Mouse (Mus musculus): Measurements from ENCODE around the gene Mafk.
"Not testable (repeated sequence)": the region's sequence is repeated elsewhere in the genome, so short reads cannot be mapped to it uniquely, and the experiment has no call there.

Mafk gene

DNA sequence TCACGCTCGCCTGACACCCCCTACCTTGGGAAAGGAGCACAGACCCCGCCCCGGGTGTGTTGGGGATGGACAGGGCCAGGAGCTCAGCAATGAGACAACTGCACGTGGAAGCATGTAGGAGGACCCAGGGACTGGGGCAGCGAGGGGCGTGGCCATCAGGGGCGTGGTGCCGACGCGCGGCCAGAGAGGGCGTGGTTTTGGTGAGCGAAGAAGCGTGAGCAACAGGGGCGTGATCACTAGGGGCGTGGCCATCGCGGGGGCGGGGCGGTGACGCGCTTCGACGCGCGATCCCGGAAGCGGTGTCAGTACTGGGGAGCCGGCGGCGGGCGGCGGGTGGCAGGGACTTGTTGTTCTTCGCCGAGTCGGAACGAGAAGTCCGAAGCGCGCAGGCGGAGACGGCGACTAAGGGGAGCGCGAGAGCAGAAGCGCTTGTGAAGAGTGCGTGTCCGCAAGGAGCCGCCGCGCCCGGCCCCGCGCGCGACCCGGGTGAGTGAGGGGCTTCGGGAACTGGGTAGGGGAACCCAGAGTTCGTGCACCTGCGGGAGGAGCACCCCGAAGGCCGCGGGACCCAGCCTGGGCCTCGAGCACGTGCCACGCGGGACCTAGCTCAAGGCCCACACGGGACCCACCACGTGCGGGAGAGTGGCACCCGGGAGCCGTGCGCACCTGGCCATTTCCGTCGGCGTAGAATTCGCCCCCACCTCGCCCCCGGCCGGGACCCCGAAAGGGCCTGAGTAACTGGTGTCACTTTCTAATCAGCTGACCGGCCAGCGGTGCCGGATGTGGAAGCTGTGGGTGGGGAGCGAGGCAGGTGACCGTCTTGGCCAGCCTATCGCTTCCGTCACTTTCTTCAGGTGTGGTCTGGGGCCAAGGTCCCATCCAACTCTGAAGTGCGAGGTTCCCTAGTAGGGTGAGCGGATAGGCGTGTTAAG, at the start of gene Mafk:
TSS of gene Mafk (plus strand) at position 287 of the 932 bp plus-strand sequence.
- no peak for DNase-seq (ENCODE audit: extremely low read depth, low read depth, low spot score)

- not testable (repeated sequence) for DNase-seq (ENCODE audit: extremely low read depth, low read depth, low spot score)
Observed at GRCm38 (mm10) chr5:139742640-139743039, 48.7 kb upstream of the Mafk start.

DNA sequence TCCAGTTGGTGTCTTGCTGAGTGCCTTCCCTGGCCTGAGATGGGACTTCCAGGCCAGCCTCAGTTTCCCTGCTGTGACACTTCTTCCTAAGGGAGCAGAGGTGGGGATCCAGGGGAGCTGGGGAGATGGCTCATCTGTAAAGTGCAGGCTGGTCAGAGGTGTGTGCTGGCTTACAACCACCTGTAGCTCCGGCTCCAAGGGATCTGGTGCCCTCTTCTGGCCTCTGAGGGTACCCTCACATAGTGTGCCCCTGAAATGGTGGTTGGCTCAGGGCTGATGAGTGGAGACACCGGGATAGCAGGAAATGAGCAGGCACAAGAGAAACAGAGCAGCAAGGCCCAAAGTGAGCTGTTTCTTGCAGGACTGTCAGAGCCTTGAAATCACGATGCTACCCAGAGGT, 45.5 kb upstream of the Mafk start:
- DNase-seq (ENCODE audit: extremely low read depth, low read depth, low spot score) = no peak

DNA sequence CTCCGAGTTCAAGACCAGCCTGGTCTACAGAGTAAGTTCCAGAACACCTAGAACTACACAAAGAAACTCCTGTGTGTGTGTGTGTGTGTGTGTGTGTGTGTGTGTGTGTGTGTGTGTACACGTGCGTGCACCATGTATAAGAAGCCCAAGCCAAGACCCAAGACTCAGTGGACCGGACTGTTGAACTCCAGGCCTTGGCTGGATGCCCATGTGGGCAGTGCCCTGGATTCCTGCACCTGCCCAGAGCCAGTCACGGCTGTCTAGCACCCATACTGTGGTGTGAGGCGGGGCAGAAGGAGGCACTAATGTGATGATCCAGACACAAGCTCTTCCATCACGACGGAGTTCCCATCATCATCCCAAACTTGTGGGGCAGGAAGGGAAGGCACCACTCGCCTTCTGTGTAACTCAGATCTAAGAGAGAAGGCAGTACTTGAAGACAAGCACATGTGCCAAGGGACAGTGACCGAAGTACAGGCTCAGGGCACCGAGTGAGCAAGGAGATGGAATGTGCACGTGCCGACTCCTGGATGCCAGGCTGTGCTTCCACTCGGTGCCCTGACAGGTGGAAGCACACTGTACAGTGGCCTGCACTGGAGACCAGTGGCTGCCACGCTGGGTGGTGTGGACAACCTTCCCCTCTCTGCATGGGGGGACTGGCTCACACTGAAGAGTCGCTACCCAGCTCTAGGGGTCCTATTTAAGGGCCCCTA, 41.7 kb upstream of the Mafk start:
- no peak for DNase-seq (ENCODE audit: extremely low read depth, low read depth, low spot score)

DNA sequence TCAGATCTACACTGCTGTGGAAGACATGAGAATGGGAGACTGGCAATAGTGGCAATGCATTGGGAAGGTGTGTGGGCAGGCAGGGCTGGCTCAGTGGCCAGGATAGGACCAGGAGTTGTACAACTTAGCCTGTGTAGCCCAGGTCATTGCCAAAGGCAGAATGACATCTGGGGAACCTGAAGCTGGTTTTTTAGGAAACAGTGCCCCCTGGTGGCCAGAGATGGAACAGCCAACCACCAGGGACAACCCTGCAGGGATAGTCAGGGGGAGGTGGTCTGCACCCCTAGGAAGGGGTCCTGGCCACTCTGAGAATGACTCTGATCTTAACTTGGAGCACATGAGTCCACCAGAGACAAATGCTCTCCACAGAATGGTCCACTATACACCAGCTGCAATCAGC, 40.8 kb upstream of the Mafk start:
- no peak for DNase-seq (ENCODE audit: extremely low read depth, low read depth, low spot score)

GRCm38 (mm10) chr5:139754753-139755152, 36.6 kb upstream of the Mafk start:
- DNase-seq (ENCODE audit: extremely low read depth, low read depth, low spot score) = no peak

- DNase-seq (ENCODE audit: extremely low read depth, low read depth, low spot score) = no peak
Observed at GRCm38 (mm10) chr5:139756135-139756534, 35.2 kb upstream of the Mafk start.

DNA sequence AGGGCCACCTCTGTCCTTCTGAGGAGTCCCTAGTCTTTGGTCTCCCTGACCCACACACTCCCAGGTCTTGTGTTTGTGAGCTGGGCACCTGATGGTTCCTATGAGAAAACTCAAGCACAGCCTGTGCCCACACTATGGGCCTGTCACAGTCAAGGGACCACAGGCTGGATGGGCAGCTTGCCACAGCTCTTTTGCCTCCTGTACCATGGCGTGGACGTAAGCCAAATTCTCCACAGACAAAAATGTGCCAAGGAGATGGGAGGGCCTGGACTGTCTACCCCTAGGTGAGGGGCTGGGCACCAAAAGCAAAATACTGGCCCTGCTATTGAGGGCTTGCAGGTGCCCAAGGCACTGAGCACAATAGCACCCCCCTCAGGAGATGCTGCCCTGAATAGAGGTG, 34.7 kb upstream of the Mafk start:
- no peak for DNase-seq (ENCODE audit: extremely low read depth, low read depth, low spot score)

- no peak for DNase-seq (ENCODE audit: extremely low read depth, low read depth, low spot score)
Observed at GRCm38 (mm10) chr5:139758096-139758495, 33.2 kb upstream of the Mafk start.

GRCm38 (mm10) chr5:139764296-139764695, 27.0 kb upstream of the Mafk start:
- no peak for DNase-seq (ENCODE audit: extremely low read depth, low read depth, low spot score)

DNA sequence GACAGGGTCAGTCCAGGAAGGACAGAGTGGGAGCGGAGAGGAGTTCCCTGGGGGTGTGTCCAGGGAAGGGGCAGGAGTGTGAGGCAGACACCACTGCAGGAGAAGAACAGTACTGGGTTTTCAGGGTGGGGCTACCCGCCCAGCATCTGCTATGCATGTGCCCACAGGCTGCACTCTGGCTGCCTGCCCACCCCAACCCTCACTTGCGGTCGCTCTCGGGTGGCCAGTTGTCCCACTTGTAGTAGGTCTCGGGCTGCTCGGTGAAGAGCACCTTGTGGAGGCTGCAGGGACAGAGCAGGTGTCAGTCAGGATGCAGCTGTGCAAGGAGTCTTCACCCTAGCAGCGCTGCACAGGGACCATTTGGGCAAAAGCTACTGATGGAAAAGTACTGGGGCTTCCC, 23.1 kb upstream of the Mafk start:
- DNase-seq (ENCODE audit: extremely low read depth, low read depth, low spot score) = no peak

- DNase-seq (ENCODE audit: extremely low read depth, low read depth, low spot score) = peak; percentile 57
Observed at GRCm38 (mm10) chr5:139775216-139775926, 15.9 kb upstream of the Mafk start, which contains the start of gene Ints1. Ints1 (minus strand) TSS chr5:139775674.

DNA sequence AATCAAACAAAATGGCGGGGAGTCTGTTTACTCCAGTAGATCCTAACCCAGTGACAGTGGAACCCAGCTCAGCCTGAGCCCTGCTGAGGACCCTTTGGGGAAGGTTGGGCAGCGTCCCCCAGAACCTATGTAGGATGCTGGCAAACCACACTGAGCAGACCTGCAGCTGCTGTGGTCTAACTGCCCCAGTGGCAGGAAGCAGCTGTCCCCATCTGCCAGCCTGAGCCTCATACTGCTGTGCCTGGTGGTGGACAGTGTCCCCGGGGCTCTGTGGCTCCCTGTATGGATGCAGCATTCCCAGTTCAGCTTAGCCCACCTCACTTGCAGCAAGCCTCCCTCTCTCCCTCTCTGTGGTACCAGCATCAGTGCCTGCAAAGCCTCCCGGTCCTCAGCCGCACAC, 14.3 kb upstream of the Mafk start:
- no peak for DNase-seq (ENCODE audit: extremely low read depth, low read depth, low spot score)

DNA sequence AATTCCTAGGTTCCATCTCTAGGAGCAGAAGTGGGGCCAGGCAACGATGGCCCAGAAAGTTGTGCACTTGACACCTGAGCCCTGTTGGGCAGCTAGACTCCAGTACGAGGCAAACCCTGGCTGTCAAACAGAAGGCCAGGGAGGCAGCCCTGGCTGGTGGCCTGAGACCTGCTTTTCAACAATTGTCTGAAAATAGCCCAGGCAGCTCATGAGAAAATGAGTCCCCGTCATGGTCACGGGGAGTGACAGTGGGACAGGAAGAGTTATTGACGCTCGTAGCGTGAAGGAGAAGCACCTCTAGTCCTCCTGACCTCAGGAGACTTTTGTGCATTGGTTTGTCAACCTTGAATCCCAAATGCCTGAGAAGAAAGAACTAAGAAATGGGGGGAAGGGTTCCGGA, 9.9 kb upstream of the Mafk start:
- DNase-seq (ENCODE audit: extremely low read depth, low read depth, low spot score) = no peak

GRCm38 (mm10) chr5:139789466-139789865, 1.8 kb upstream of the Mafk start:
- DNase-seq (ENCODE audit: extremely low read depth, low read depth, low spot score) = no peak

DNA sequence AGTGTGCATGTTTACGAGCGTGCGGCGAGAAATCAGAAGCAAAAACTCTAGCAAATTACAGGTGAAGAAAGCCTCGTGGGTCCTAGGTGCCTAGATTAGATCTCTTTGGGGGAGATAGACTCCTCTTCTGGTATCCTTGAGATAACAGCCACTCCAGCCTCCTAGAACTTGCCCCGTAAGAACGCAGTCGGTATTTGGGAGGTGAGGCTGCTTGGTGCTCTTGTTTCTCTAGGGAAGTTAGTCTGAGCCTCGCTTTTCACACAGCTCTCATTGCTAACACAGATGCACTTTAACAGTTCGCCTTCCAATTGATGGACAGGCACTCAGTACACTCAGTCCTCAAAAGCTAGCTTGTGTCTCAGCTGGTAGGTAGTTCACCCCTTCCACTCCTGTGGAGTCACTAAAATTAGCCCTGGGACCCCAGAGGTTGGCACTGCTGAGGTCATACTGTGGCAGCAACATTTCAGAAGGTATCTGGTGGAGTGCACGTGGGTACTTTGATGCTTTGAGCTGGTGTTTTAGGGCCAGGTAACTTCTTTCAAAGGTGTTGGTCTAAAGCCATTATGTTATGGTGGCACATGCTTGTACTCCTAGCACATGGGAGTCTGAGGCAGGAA, 954 bp downstream of the Mafk start:
- DNase-seq (ENCODE audit: extremely low read depth, low read depth, low spot score) = no peak

DNA sequence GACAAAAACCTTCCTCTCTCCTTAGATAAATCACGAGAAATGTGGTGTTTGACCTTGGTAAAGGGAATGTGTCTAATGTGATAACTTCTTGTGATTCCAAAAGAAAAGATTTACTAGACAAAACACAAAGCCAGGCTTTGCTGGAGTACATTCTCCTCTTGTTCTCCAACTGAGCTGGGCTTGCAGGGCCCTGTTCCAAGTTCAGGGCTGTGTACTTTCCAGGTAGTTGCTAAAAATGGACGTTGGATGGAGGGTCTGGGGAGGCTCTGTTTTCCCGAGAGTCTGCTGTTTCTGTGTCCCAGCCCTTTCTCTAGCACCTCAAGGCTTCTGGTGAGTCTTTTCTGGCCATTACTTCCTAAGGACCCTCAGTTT, 1.6 kb downstream of the Mafk start:
- DNase-seq (ENCODE audit: extremely low read depth, low read depth, low spot score) = no peak

- DNase-seq (ENCODE audit: extremely low read depth, low read depth, low spot score) = no peak
Observed at GRCm38 (mm10) chr5:139793338-139794089, 2.2 kb downstream of the Mafk start.

GRCm38 (mm10) chr5:139794137-139794536, 2.8 kb downstream of the Mafk start:
- no peak for DNase-seq (ENCODE audit: extremely low read depth, low read depth, low spot score)

GRCm38 (mm10) chr5:139794938-139795337, 3.6 kb downstream of the Mafk start:
- no peak for DNase-seq (ENCODE audit: extremely low read depth, low read depth, low spot score)
